Mouse (Mus musculus) lung, embryonic 15.5 days (tissue): Measurements from ENCODE around the gene Lancl3. TPM values are rescaled to one million over a fixed set of nuclear protein-coding genes. Genes with fewer than 3 reads are reported as not detected.

Experiments used
- polyA plus RNA-seq: library from polyadenylated mRNA; unstranded; fragments of >200 nt; fragmentation: Nextera tagmentation; extraction: Ambion mirVana; gene quantifications from 2 replicates; pipeline ENCODE4 v1.2.1, GENCODE M21; 2015

Lancl3 gene
- polyA plus RNA-seq, 1 experiment from 2014 or later: 1.1 TPM

Other genes with a start within 250 kb of the Lancl3 start
- gene Fthl17b, start 236.9 kb upstream of the Lancl3 start, polyA plus RNA-seq: not detected in 2 replicates
- not detected in 2 replicates for gene Fthl17c, start 223.3 kb upstream of the Lancl3 start, polyA plus RNA-seq
- not detected in 2 replicates for gene Fthl17d, start 213.1 kb upstream of the Lancl3 start, polyA plus RNA-seq
- gene Fthl17e, start 166.4 kb upstream of the Lancl3 start, polyA plus RNA-seq: not detected in 2 replicates
- not detected in 2 replicates for gene Fthl17f, start 136.9 kb upstream of the Lancl3 start, polyA plus RNA-seq
- gene 4930402K13Rik, start 95.3 kb upstream of the Lancl3 start, polyA plus RNA-seq: not detected in 2 replicates
- not detected in 2 replicates for gene Gm14862, start 57.0 kb downstream of the Lancl3 start, polyA plus RNA-seq
- gene Xk, start 72.9 kb downstream of the Lancl3 start, polyA plus RNA-seq: 2.3 and 2.4 TPM in 2 replicates
- gene H2al1m, start 83.9 kb downstream of the Lancl3 start, polyA plus RNA-seq: not detected in 2 replicates
- not detected in 2 replicates for gene H2al1k, start 150.7 kb downstream of the Lancl3 start, polyA plus RNA-seq